Mouse (Mus musculus) MEL (cell line): Measurements from ENCODE around the gene Tmem107. TPM values are rescaled to one million over a fixed set of nuclear protein-coding genes. Genes with fewer than 3 reads are reported as not detected.

Source experiments
- DNase-seq: peaks from one replicate; pipeline ENCODE4 v3.0.0; 2011; ENCODE audit warnings: low read depth, low spot score
- H3K27ac ChIP-seq: 2 replicates; pipeline ENCODE4 v1.5.1; 2012; ENCODE audit warnings: low read depth, mild to moderate bottlenecking, control low read depth, low read length, moderate library complexity; ENCODE audit not compliant: control insufficient read depth
- H3K27me3 ChIP-seq, 2 experiments: fragments of 150-350 bp in 1 of 2; sonication (generic) in 1 of 2; 2 replicates each; pipeline ENCODE4 v1.6.1; 2012; ENCODE audit warnings: low read length in 2 of 2, mild to moderate bottlenecking in 2 of 2, improper control_type of control experiment in 1 of 2, moderate library complexity in 1 of 2; ENCODE audit not compliant: insufficient read depth in 2 of 2, control insufficient read depth in 1 of 2
- H3K36me3 ChIP-seq, 2 experiments: 2 replicates each; pipeline ENCODE4 v1.6.1; 2012 to 2014; ENCODE audit warnings: low read length in 2 of 2, improper control_type of control experiment in 1 of 2, inconsistent platforms in 1 of 2, mild to moderate bottlenecking in 1 of 2; ENCODE audit not compliant: insufficient read depth in 2 of 2, control insufficient read depth in 1 of 2
- H3K4me1 ChIP-seq, 2 experiments: fragments of 150-350 bp in 1 of 2; sonication (generic) in 1 of 2; 2 replicates each; pipeline ENCODE4 v1.6.1; 2012; ENCODE audit warnings: low read length in 2 of 2, improper control_type of control experiment in 1 of 2, mild to moderate bottlenecking in 1 of 2; ENCODE audit not compliant: insufficient read depth in 2 of 2, control insufficient read depth in 1 of 2
- H3K4me3 ChIP-seq, 2 experiments: fragments of 150-350 bp in 1 of 2; sonication (generic) in 1 of 2; 2 replicates each; pipeline ENCODE4 v1.5.1; 2012; ENCODE audit warnings: low read depth in 2 of 2, low read length in 2 of 2, mild to moderate bottlenecking in 2 of 2, moderate library complexity in 2 of 2, control low read depth in 1 of 2, improper control_type of control experiment in 1 of 2; ENCODE audit not compliant: control insufficient read depth in 1 of 2, insufficient read depth in 1 of 2
- H3K79me2 ChIP-seq: 2 replicates; pipeline ENCODE4 v1.6.1; 2012; ENCODE audit warnings: mild to moderate bottlenecking, low read length, moderate library complexity; ENCODE audit not compliant: control insufficient read depth, poor library complexity, insufficient read depth
- H3K9ac ChIP-seq: 2 replicates; pipeline ENCODE4 v1.6.1; 2012; ENCODE audit warnings: low read depth, mild to moderate bottlenecking, control low read depth, low read length, moderate library complexity; ENCODE audit not compliant: control insufficient read depth, poor library complexity, severe bottlenecking
- H3K9me3 ChIP-seq: fragments of 150-350 bp; sonication (generic); replicated peaks from 2 replicates; pipeline ENCODE4 v1.6.1; 2012; ENCODE audit warnings: mild to moderate bottlenecking, low read length, improper control_type of control experiment, moderate library complexity; ENCODE audit not compliant: insufficient read depth
- CHD1 ChIP-seq: IDR thresholded peaks from 2 replicates; pipeline ENCODE4 v1.6.1; 2012; ENCODE audit warnings: low read depth, mild to moderate bottlenecking, inconsistent platforms, low read length, improper control_type of control experiment
- CHD2 ChIP-seq: IDR thresholded peaks from 2 replicates; pipeline ENCODE4 v1.6.1; 2011; ENCODE audit warnings: low read length, improper control_type of control experiment
- CTCF ChIP-seq, 3 experiments: IDR thresholded peaks in 2 of 3; conservative IDR thresholded peaks in 1 of 3; 2 replicates each; pipeline ENCODE4 v1.5.1; 2011 to 2012; ENCODE audit warnings: low read length in 3 of 3, low read depth in 2 of 3, mild to moderate bottlenecking in 2 of 3, improper control_type of control experiment in 1 of 3, inconsistent platforms in 1 of 3, mixed read lengths in 1 of 3, moderate library complexity in 1 of 3; ENCODE audit not compliant: control insufficient read depth in 1 of 3, insufficient read depth in 1 of 3, poor library complexity in 1 of 3, severe bottlenecking in 1 of 3
- E2F4 ChIP-seq: IDR thresholded peaks from 2 replicates; pipeline ENCODE4 v1.6.1; 2011; ENCODE audit warnings: low read depth, low read length, improper control_type of control experiment, borderline replicate concordance
- EP300 ChIP-seq, 2 experiments: IDR thresholded peaks; 2 replicates each; pipeline ENCODE4 v1.6.1; 2011; ENCODE audit warnings: improper control_type of control experiment in 2 of 2, low read length in 2 of 2, low read depth in 1 of 2, mild to moderate bottlenecking in 1 of 2
- ETS1 ChIP-seq: IDR thresholded peaks from 2 replicates; pipeline ENCODE4 v1.6.1; 2012; ENCODE audit warnings: low read depth, mild to moderate bottlenecking, inconsistent platforms, low read length, improper control_type of control experiment, moderate library complexity
- GATA1 ChIP-seq: IDR thresholded peaks from 2 replicates; pipeline ENCODE4 v1.6.1; 2011; ENCODE audit warnings: low read depth, low read length, improper control_type of control experiment
- KAT2A ChIP-seq: conservative IDR thresholded peaks from 2 replicates; pipeline ENCODE4 v1.6.1; 2012; ENCODE audit warnings: low read depth, low read length, improper control_type of control experiment, inconsistent platforms
- MAFK ChIP-seq: IDR thresholded peaks from 2 replicates; pipeline ENCODE4 v1.6.1; 2011; ENCODE audit warnings: low read depth, mild to moderate bottlenecking, low read length, improper control_type of control experiment, borderline replicate concordance
- MXI1 ChIP-seq: IDR thresholded peaks from 2 replicates; pipeline ENCODE4 v1.6.1; 2011; ENCODE audit warnings: mild to moderate bottlenecking, low read depth, low read length, improper control_type of control experiment
- MYB ChIP-seq: IDR thresholded peaks from 2 replicates; pipeline ENCODE4 v1.6.1; 2011; ENCODE audit warnings: mild to moderate bottlenecking, low read depth, low read length, improper control_type of control experiment
- MYC ChIP-seq: IDR thresholded peaks from 2 replicates; pipeline ENCODE4 v1.6.1; 2011; ENCODE audit warnings: low read depth, mild to moderate bottlenecking, low read length, improper control_type of control experiment, moderate library complexity
- NELFE ChIP-seq: IDR thresholded peaks from 2 replicates; pipeline ENCODE4 v1.6.1; 2011; ENCODE audit warnings: low read depth, low read length, improper control_type of control experiment
- POLR2A ChIP-seq, 2 experiments: IDR thresholded peaks; 2 replicates each; pipeline ENCODE4 v1.6.1; 2011 to 2012; ENCODE audit warnings: low read length in 2 of 2, mild to moderate bottlenecking in 2 of 2, control low read depth in 1 of 2, improper control_type of control experiment in 1 of 2, low read depth in 1 of 2, moderate library complexity in 1 of 2; ENCODE audit not compliant: control insufficient read depth in 1 of 2, insufficient read depth in 1 of 2, poor library complexity in 1 of 2
- POLR2AphosphoS2 ChIP-seq: IDR thresholded peaks from 2 replicates; pipeline ENCODE4 v1.6.1; 2011; ENCODE audit warnings: low read length, improper control_type of control experiment
- RAD21 ChIP-seq: IDR thresholded peaks from 2 replicates; pipeline ENCODE4 v1.6.1; 2011; ENCODE audit warnings: mild to moderate bottlenecking, low read depth, low read length, improper control_type of control experiment
- RCOR1 ChIP-seq: IDR thresholded peaks from 2 replicates; pipeline ENCODE4 v1.6.1; 2012; ENCODE audit warnings: low read depth, mild to moderate bottlenecking, inconsistent platforms, low read length, improper control_type of control experiment
- SIN3A ChIP-seq: IDR thresholded peaks from 2 replicates; pipeline ENCODE4 v1.6.1; 2012; ENCODE audit warnings: low read length, improper control_type of control experiment, inconsistent platforms
- SMC3 ChIP-seq: IDR thresholded peaks from 2 replicates; pipeline ENCODE4 v1.6.1; 2011; ENCODE audit warnings: low read depth, low read length, improper control_type of control experiment
- TAL1 ChIP-seq: IDR thresholded peaks from 2 replicates; pipeline ENCODE4 v1.6.1; 2012; ENCODE audit warnings: mild to moderate bottlenecking, inconsistent platforms, low read length, moderate library complexity, mixed read lengths
- UBTF ChIP-seq: IDR thresholded peaks from 2 replicates; pipeline ENCODE4 v1.6.1; 2012; ENCODE audit warnings: low read depth, mild to moderate bottlenecking, inconsistent platforms, low read length, improper control_type of control experiment, moderate library complexity, borderline replicate concordance; ENCODE audit not compliant: insufficient read depth
- USF1 ChIP-seq: IDR thresholded peaks from 2 replicates; pipeline ENCODE4 v1.6.1; 2014; ENCODE audit warnings: low read depth, mild to moderate bottlenecking, inconsistent platforms, low read length, improper control_type of control experiment, moderate library complexity
- USF2 ChIP-seq, 2 experiments: IDR thresholded peaks; 2 replicates each; pipeline ENCODE4 v1.6.1; 2011 to 2012; ENCODE audit warnings: improper control_type of control experiment in 2 of 2, low read length in 2 of 2, borderline replicate concordance in 1 of 2, inconsistent platforms in 1 of 2, low read depth in 1 of 2, mild to moderate bottlenecking in 1 of 2; ENCODE audit not compliant: insufficient read depth in 1 of 2
- ZC3H11A ChIP-seq: IDR thresholded peaks from 2 replicates; pipeline ENCODE4 v1.6.1; 2012; ENCODE audit warnings: low read depth, mild to moderate bottlenecking, inconsistent platforms, low read length, improper control_type of control experiment
- ZKSCAN1 ChIP-seq: IDR thresholded peaks from 2 replicates; pipeline ENCODE4 v1.6.1; 2012; ENCODE audit warnings: low read depth, mild to moderate bottlenecking, inconsistent platforms, low read length, improper control_type of control experiment, moderate library complexity
- ZMIZ1 ChIP-seq: IDR thresholded peaks from 2 replicates; pipeline ENCODE4 v1.6.1; 2012; ENCODE audit warnings: low read depth, mild to moderate bottlenecking, inconsistent platforms, low read length, improper control_type of control experiment, moderate library complexity
- ZNF384 ChIP-seq: IDR thresholded peaks from 2 replicates; pipeline ENCODE4 v1.6.1; 2012; ENCODE audit warnings: low read depth, mild to moderate bottlenecking, inconsistent platforms, low read length, improper control_type of control experiment
- polyA plus RNA-seq, 2 experiments: library from polyadenylated mRNA; stranded (reverse) in 1 of 2; unstranded in 1 of 2; fragments of >175 nt in 1 of 2; fragments of >200 nt in 1 of 2; gene quantifications; 2 replicates each; pipeline versions ENCODE4 v1.2.1 to v1.2.4; 2012; ENCODE audit warnings: low replicate concordance in 2 of 2, low read depth in 1 of 2; ENCODE audit not compliant: insufficient read length in 2 of 2, insufficient read depth in 1 of 2, missing spikeins in 1 of 2
- total RNA-seq: library from RNA; depleted of rRNA; stranded (reverse); fragments of 300-350 nt; gene quantifications from 2 replicates; pipeline ENCODE4 v1.2.3, GENCODE M21; 2012

The Tmem107 gene
- total and polyA plus RNA-seq, 3 experiments, result 47.0 to 79.5 TPM; not detected in 1

DNA sequence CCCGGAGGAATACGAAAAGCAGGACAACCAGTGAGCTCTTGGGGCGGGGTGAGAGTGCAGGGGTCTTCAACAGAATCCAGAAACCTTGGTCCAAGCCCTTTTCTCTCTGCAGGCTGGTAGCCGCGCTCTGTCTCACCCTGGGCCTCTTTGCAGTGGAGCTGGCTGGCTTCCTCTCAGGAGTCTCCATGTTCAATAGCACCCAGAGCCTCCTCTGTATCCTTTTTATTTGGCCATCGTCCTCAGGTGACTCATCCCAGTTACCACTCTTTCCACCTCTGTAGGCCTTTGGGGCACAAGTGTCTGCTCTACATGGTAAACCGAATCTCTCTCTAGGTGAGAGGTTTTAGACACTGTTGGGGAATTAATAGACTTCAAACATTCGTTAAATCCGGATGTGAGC is 656 bp downstream of the Tmem107 start:
- DNase-seq, result no peak
- Histone ChIP-seq H3K4me1 (peaks cover 0 to 2% of the 10 kb centered on the region in 2 experiments; a peak in 1 of 4 replicates), H3K36me3 (peaks cover 0 to 2% of the 10 kb centered on the region in 2 experiments; a peak in 1 of 4 replicates), H3K27me3 (no peaks in the 10 kb centered on the region), H3K79me2 (peaks cover 5% of the 10 kb centered on the region; the same call in 1 of the 2 replicates), H3K9me3 (no peaks in the 10 kb centered on the region)
- TF ChIP-seq ETS1, result no peak
- no peak for TF ChIP-seq MYB
- TF ChIP-seq GATA1, result no peak
- TF ChIP-seq SMC3, result no peak
- no peak for TF ChIP-seq ZNF384
- no peak for TF ChIP-seq ZKSCAN1
- TF ChIP-seq CTCF (IDR thresholded peaks at IDR 0.05 in 2 of 3, conservative IDR thresholded peaks at IDR 0.05 in 1 of 3; ENCODE audit: control insufficient read depth in 1 of 3, insufficient read depth in 1 of 3, low read depth in 2 of 3, low read length in 3 of 3, poor library complexity in 1 of 3, severe bottlenecking in 1 of 3), result no peak
- no peak for TF ChIP-seq EP300 (IDR thresholded peaks at IDR 0.05; ENCODE audit: low read depth in 1 of 2, low read length in 2 of 2)
- TF ChIP-seq MXI1, result no peak
- no peak for TF ChIP-seq E2F4
- no peak for TF ChIP-seq CHD2
- TF ChIP-seq USF2 (IDR thresholded peaks at IDR 0.05; ENCODE audit: borderline replicate concordance in 1 of 2, insufficient read depth in 1 of 2, low read depth in 1 of 2, low read length in 2 of 2), result no peak
- no peak; the same call in 1 of the 2 replicates for TF ChIP-seq ZMIZ1
- TF ChIP-seq POLR2AphosphoS2, result no peak
- no peak for TF ChIP-seq POLR2A (IDR thresholded peaks at IDR 0.05; ENCODE audit: control insufficient read depth in 1 of 2, insufficient read depth in 1 of 2, low read depth in 1 of 2, low read length in 2 of 2, poor library complexity in 1 of 2)
- TF ChIP-seq TAL1, result no peak
- TF ChIP-seq, all 39 proteins: peak for 0
- Histone ChIP-seq H3K9ac (peak overlapping the region; percentile 77), H3K4me3 (peak overlapping the region; percentile 49 to 75), H3K27ac (peak overlapping the region; percentile 56)

DNA sequence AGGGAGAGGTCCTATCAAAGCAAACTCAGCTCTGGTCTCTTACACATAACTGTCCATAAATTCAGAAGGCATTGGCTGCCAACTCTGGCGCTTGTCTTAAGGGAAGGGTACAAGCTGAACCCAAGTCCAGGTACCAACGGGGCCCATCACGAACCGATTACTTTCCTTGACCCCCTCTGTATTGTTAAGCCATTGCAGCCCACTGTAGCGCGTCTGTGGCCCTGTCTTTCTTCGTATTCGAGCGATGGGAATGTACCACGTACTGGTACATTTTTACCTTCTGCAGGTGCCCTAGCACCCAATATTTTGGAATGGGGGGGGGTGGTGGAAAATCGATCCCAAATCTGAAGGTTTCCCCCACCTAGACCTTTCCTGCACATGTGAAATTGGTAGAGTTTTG is 1.6 kb downstream of the Tmem107 start:
- H3K27ac ChIP-seq, result no peak overlapping the region
- no peak for DNase-seq
- TF ChIP-seq NELFE (no peak), ZMIZ1 (no peak), MYC (no peak), RAD21 (no peak), POLR2A (IDR thresholded peaks at IDR 0.05; ENCODE audit: control insufficient read depth in 1 of 2, insufficient read depth in 1 of 2, low read depth in 1 of 2, low read length in 2 of 2, poor library complexity in 1 of 2) (no peak), RCOR1 (no peak), UBTF (no peak), MYB (no peak), USF1 (no peak), ZC3H11A (no peak), CHD1 (no peak), MAFK (no peak), KAT2A (no peak), EP300 (IDR thresholded peaks at IDR 0.05; ENCODE audit: low read depth in 1 of 2, low read length in 2 of 2) (no peak), SIN3A (no peak), CHD2 (no peak)
- TF ChIP-seq, all 39 proteins: peak for 0
- Histone ChIP-seq H3K36me3 (peaks cover 0 to under 1% of the 10 kb centered on the region in 2 experiments; a peak in 1 of 4 replicates), H3K4me1 (peaks cover 0 to 2% of the 10 kb centered on the region in 2 experiments; a peak in 1 of 4 replicates), H3K9me3 (no peaks in the 10 kb centered on the region), H3K79me2 (peaks cover 5% of the 10 kb centered on the region; the same call in 1 of the 2 replicates), H3K9ac (no peak overlapping the region), H3K4me3 (no peak overlapping the region), H3K27me3 (no peaks in the 10 kb centered on the region)
